Mouse (Mus musculus) kidney, embryonic 15.5 days (tissue): ENCODE measurements around the gene Ebf1. TPM values are rescaled to one million over a fixed set of nuclear protein-coding genes. Genes with fewer than 3 reads are reported as not detected.

Source experiments
- ATAC-seq: fragments of 200-750 bp; cut with Nextera tagmentation; replicated peaks from 2 replicates; pipeline ENCODE4 v1.8.0; 2017; ENCODE audit warnings: moderate TSS enrichment; ENCODE audit not compliant: low FRiP score
- H3K27ac ChIP-seq: fragments of 300-500 bp; sonication (generic); 2 replicates; pipeline ENCODE4 v1.5.1; 2015; ENCODE audit warnings: mild to moderate bottlenecking, inconsistent platforms
- H3K27me3 ChIP-seq: fragments of 300-500 bp; sonication (generic); 2 replicates; pipeline ENCODE4 v1.6.1; 2015; ENCODE audit warnings: inconsistent platforms
- H3K36me3 ChIP-seq: fragments of 300-500 bp; sonication (generic); 2 replicates; pipeline ENCODE4 v1.6.1; 2015; ENCODE audit warnings: inconsistent platforms
- H3K4me1 ChIP-seq: fragments of 300-500 bp; sonication (generic); 2 replicates; pipeline ENCODE4 v1.6.1; 2015; ENCODE audit warnings: inconsistent platforms
- H3K4me2 ChIP-seq: fragments of 300-500 bp; sonication (generic); 2 replicates; pipeline ENCODE4 v1.6.1; 2015; ENCODE audit warnings: moderate library complexity, mild to moderate bottlenecking, inconsistent platforms
- H3K4me3 ChIP-seq: fragments of 300-500 bp; sonication (generic); replicated peaks from 2 replicates; pipeline ENCODE4 v1.5.1; 2015; ENCODE audit warnings: mild to moderate bottlenecking, inconsistent platforms
- H3K9ac ChIP-seq: fragments of 300-500 bp; sonication (generic); 2 replicates; pipeline ENCODE4 v1.6.1; 2015; ENCODE audit warnings: mild to moderate bottlenecking, inconsistent platforms
- H3K9me3 ChIP-seq: fragments of 300-500 bp; sonication (generic); replicated peaks from 2 replicates; pipeline ENCODE4 v1.6.1; 2016; ENCODE audit warnings: inconsistent platforms
- WGBS: fragments of 180-500 bp; shearing (Covaris S2); methylation state at CpG from one replicate; pipeline ENCODE4 v1.1.7; 2015; ENCODE audit warnings: mixed read lengths; 5-methylcytosine and 5-hydroxymethylcytosine counted together
- polyA plus RNA-seq: library from polyadenylated mRNA; unstranded; fragments of >200 nt; fragmentation: Nextera tagmentation; extraction: Ambion mirVana; gene quantifications from 2 replicates; pipeline ENCODE4 v1.2.1, GENCODE M21; 2015

The Ebf1 gene
- polyA plus RNA-seq, 1 experiment from 2014 or later: 24.1 TPM

GRCm38 (mm10) chr11:44944401-44944800, 327.3 kb downstream of the Ebf1 start:
- 74% methylated on average over 2 of the region's 2 CpGs for WGBS
- Histone ChIP-seq H3K36me3 (no peaks in the 10 kb centered on the region), H3K4me1 (no peaks in the 10 kb centered on the region), H3K27me3 (no peaks in the 10 kb centered on the region), H3K4me2 (no peak overlapping the region), H3K4me3 (no peak overlapping the region), H3K9me3 (no peaks in the 10 kb centered on the region), H3K27ac (no peak overlapping the region), H3K9ac (no peak overlapping the region)
- ATAC-seq: no peak

- no peaks in the 10 kb centered on the region for H3K27me3 ChIP-seq
- H3K4me2 ChIP-seq: no peak overlapping the region
- no peak for ATAC-seq
- H3K9me3 ChIP-seq: no peaks in the 10 kb centered on the region
- 93% methylated on average over 3 of the region's 3 CpGs for WGBS
- no peak overlapping the region for H3K27ac ChIP-seq
- no peak overlapping the region for H3K4me3 ChIP-seq
- no peak overlapping the region for H3K9ac ChIP-seq
- H3K36me3 ChIP-seq: no peaks in the 10 kb centered on the region
- H3K4me1 ChIP-seq: no peaks in the 10 kb centered on the region
Observed at GRCm38 (mm10) chr11:44946618-44947017, 329.5 kb downstream of the Ebf1 start.

- no peaks in the 10 kb centered on the region for H3K9me3 ChIP-seq
- H3K36me3 ChIP-seq: no peaks in the 10 kb centered on the region
- H3K27me3 ChIP-seq: no peaks in the 10 kb centered on the region
- no peak overlapping the region for H3K4me3 ChIP-seq
- ATAC-seq: no peak
- no peak overlapping the region for H3K9ac ChIP-seq
- 76% methylated on average over 6 of the region's 6 CpGs for WGBS
- no peaks in the 10 kb centered on the region for H3K4me1 ChIP-seq
- H3K4me2 ChIP-seq: no peak overlapping the region
- no peak overlapping the region for H3K27ac ChIP-seq
Observed at GRCm38 (mm10) chr11:44948541-44948940, 331.4 kb downstream of the Ebf1 start.

GRCm38 (mm10) chr11:44949140-44949539, 332.0 kb downstream of the Ebf1 start:
- 50% methylated on average over 3 of the region's 3 CpGs for WGBS
- Histone ChIP-seq H3K9ac (no peak overlapping the region), H3K4me3 (no peak overlapping the region)

GRCm38 (mm10) chr11:44950319-44950718, 333.2 kb downstream of the Ebf1 start:
- no peaks in the 10 kb centered on the region for H3K27me3 ChIP-seq
- H3K4me1 ChIP-seq: no peaks in the 10 kb centered on the region
- H3K36me3 ChIP-seq: no peaks in the 10 kb centered on the region
- no peak for ATAC-seq
- no peak overlapping the region for H3K4me2 ChIP-seq
- H3K9me3 ChIP-seq: no peaks in the 10 kb centered on the region
- H3K4me3 ChIP-seq: no peak overlapping the region
- no peak overlapping the region for H3K9ac ChIP-seq
- 88% methylated on average over 9 of the region's 9 CpGs for WGBS
- H3K27ac ChIP-seq: no peak overlapping the region

More at GRCm38 (mm10) chr11:44949140-44949539, 332.0 kb downstream of the Ebf1 start:
- no peaks in the 10 kb centered on the region for H3K27me3 ChIP-seq
- H3K36me3 ChIP-seq: no peaks in the 10 kb centered on the region
- H3K9me3 ChIP-seq: no peaks in the 10 kb centered on the region
- no peak overlapping the region for H3K27ac ChIP-seq
- H3K4me1 ChIP-seq: no peaks in the 10 kb centered on the region
- no peak overlapping the region for H3K4me2 ChIP-seq
- no peak for ATAC-seq

GRCm38 (mm10) chr11:44951506-44951905, 334.4 kb downstream of the Ebf1 start:
- no peak for ATAC-seq
- H3K4me2 ChIP-seq: no peak overlapping the region
- 92% methylated on average over 4 of the region's 4 CpGs for WGBS
- H3K9me3 ChIP-seq: no peaks in the 10 kb centered on the region
- no peaks in the 10 kb centered on the region for H3K27me3 ChIP-seq
- no peak overlapping the region for H3K9ac ChIP-seq
- no peak overlapping the region for H3K27ac ChIP-seq
- H3K4me3 ChIP-seq: no peak overlapping the region
- H3K4me1 ChIP-seq: no peaks in the 10 kb centered on the region
- H3K36me3 ChIP-seq: no peaks in the 10 kb centered on the region

- Histone ChIP-seq H3K27ac (no peak overlapping the region), H3K27me3 (no peaks in the 10 kb centered on the region), H3K9me3 (no peaks in the 10 kb centered on the region), H3K4me3 (no peak overlapping the region), H3K4me1 (no peaks in the 10 kb centered on the region), H3K9ac (no peak overlapping the region), H3K4me2 (no peak overlapping the region), H3K36me3 (no peaks in the 10 kb centered on the region)
- ATAC-seq: no peak
- 74% methylated on average over 1 of the region's 1 CpGs for WGBS
Observed at GRCm38 (mm10) chr11:44953337-44953736, 336.2 kb downstream of the Ebf1 start.

- H3K4me3 ChIP-seq: no peak overlapping the region
- no peak overlapping the region for H3K4me2 ChIP-seq
- no peak overlapping the region for H3K9ac ChIP-seq
- H3K4me1 ChIP-seq: no peaks in the 10 kb centered on the region
- no peaks in the 10 kb centered on the region for H3K36me3 ChIP-seq
- no peak overlapping the region for H3K27ac ChIP-seq
- H3K27me3 ChIP-seq: no peaks in the 10 kb centered on the region
- no peak for ATAC-seq
- 89% methylated on average over 11 of the region's 11 CpGs for WGBS
- H3K9me3 ChIP-seq: no peaks in the 10 kb centered on the region
Observed at GRCm38 (mm10) chr11:44953863-44954262, 336.7 kb downstream of the Ebf1 start.

DNA sequence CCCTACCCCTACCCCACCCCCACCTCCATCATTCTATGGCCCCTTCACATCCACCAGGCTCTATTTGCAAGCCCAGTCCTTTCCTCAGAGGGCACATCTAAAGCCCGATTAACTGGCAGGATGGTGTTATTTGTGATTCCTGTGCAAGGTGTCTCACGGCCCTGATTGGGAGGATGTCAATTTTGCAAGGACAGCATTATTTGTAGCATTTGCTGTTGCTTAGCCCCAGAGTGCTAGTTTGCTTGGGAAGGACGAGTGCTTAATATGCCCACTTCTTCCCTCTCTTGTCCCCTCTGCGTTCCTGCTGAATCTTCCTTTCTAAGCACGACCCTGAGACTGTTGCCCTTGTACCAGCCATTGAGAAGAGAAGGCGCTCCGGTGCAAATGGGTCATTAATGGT, 337.2 kb downstream of the Ebf1 start:
- Histone ChIP-seq H3K4me2 (no peak overlapping the region), H3K4me1 (no peaks in the 10 kb centered on the region), H3K9me3 (no peaks in the 10 kb centered on the region), H3K27ac (no peak overlapping the region), H3K27me3 (no peaks in the 10 kb centered on the region), H3K36me3 (no peaks in the 10 kb centered on the region), H3K4me3 (no peak overlapping the region), H3K9ac (no peak overlapping the region)
- ATAC-seq: no peak
- WGBS: 82% methylated on average over 7 of the region's 7 CpGs

DNA sequence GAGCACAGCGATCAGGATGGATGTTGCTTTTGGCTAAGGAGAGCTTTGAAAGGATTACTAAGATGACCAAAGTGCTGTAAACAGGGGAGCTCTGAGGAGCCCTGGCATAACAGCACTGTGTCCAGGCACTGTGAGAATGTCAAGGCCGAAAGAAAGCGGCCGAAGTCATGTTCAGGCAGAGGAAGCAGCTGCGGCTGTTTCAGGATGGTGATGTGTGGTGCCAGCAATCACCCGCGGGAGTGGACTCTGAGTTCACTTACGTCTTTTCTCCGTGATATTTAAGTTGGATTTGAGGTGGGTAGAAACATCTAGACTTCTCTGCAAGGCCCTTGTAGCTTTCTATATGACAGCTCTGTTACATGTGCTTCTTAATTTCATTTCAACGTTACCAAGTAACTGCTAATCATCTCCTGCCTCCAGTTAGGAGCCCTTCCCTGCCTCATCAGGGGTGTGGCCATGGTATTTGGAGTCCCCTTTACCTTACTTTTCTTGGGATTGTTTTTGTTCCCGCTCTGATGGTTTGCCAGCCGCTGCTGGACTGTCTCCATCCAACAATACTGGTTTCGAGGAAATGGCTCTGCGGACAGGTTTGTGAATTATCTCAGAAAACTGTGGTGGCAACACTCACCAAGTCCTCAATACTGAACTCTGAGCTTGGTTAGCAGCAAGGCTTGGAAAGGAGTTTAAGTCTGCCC, 345.8 kb downstream of the Ebf1 start:
- H3K27ac ChIP-seq: no peak overlapping the region
- H3K9ac ChIP-seq: no peak overlapping the region
- H3K4me1 ChIP-seq: no peaks in the 10 kb centered on the region
- no peak for ATAC-seq
- H3K27me3 ChIP-seq: no peaks in the 10 kb centered on the region
- H3K9me3 ChIP-seq: no peaks in the 10 kb centered on the region
- H3K4me2 ChIP-seq: no peak overlapping the region
- no peak overlapping the region for H3K4me3 ChIP-seq
- H3K36me3 ChIP-seq: no peaks in the 10 kb centered on the region
- 84% methylated on average over 14 of the region's 14 CpGs for WGBS

DNA sequence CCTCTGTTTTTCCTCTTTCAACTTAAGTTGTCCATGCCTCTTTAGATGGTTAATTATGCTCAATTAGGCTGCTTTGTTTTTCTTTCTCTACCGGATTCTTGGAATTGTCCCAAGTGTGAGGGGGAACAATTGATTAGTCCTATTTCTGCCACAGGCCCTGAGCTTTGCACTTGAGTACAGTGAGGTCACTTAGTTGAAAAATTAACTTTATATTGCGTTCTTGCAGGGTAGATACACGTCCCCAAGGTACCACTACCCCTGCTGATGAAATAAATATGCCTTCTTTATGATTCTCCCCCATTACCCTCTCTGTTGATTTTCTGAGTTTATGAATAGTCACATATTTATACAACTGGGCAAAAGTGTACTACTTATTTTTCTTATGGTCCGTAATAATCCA, 351.9 kb downstream of the Ebf1 start:
- 51% methylated on average over 4 of the region's 4 CpGs for WGBS
- H3K27me3 ChIP-seq: no peaks in the 10 kb centered on the region

GRCm38 (mm10) chr11:44974271-44974670, 357.2 kb downstream of the Ebf1 start:
- Histone ChIP-seq H3K4me3 (no peak overlapping the region), H3K27ac (no peak overlapping the region), H3K4me2 (no peak overlapping the region), H3K27me3 (no peaks in the 10 kb centered on the region), H3K9ac (no peak overlapping the region), H3K36me3 (no peaks in the 10 kb centered on the region), H3K4me1 (peaks cover 15% of the 10 kb centered on the region), H3K9me3 (no peaks in the 10 kb centered on the region)
- ATAC-seq: no peak
- WGBS: 86% methylated on average over 7 of the region's 7 CpGs

More for the DNA sequence above, 351.9 kb downstream of the Ebf1 start:
- H3K36me3 ChIP-seq: no peaks in the 10 kb centered on the region
- no peaks in the 10 kb centered on the region for H3K4me1 ChIP-seq
- H3K9me3 ChIP-seq: no peaks in the 10 kb centered on the region
- H3K9ac ChIP-seq: no peak overlapping the region
- no peak for ATAC-seq
- H3K4me3 ChIP-seq: no peak overlapping the region
- H3K27ac ChIP-seq: no peak overlapping the region
- H3K4me2 ChIP-seq: no peak overlapping the region

GRCm38 (mm10) chr11:44975151-44975550, 358.0 kb downstream of the Ebf1 start:
- no peak overlapping the region for H3K4me3 ChIP-seq
- WGBS: 49% methylated on average over 2 of the region's 2 CpGs
- peaks cover 15% of the 10 kb centered on the region for H3K4me1 ChIP-seq
- H3K27ac ChIP-seq: 0 out of 2 replicates have a peak overlapping the region, but pooled peaks have one; percentile 13
- ATAC-seq: no peak
- no peaks in the 10 kb centered on the region for H3K27me3 ChIP-seq
- no peak overlapping the region for H3K4me2 ChIP-seq
- no peaks in the 10 kb centered on the region for H3K9me3 ChIP-seq
- H3K9ac ChIP-seq: no peak overlapping the region
- no peaks in the 10 kb centered on the region for H3K36me3 ChIP-seq
